Mouse (Mus musculus): ENCODE measurements around the gene Bcl3.

DNA sequence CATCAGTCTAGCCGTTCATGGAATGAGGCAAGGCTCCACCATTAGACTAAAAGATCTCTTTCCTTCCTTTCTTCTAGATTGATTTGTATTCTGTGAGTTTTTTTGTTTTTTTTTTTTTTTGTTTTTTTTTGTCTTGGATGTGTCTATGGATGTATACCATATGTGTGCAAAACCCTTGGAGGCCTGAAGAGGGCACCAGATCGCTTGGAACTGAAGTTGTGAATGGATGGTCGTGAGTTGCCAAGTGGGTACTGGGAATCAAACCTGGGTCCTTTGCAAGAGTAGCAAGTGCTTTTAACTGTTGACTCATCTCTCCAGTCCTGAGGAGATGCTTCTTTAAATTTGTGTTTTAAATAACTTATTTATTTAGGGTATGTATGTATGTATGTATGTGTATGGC, 11.5 kb upstream of the Bcl3 start:
- no peak for TF ChIP-seq POLR2A (IDR thresholded peaks at IDR 0.05; ENCODE audit: borderline replicate concordance, insufficient read depth, low read length)
- no peak for TF ChIP-seq CTCF (IDR thresholded peaks at IDR 0.05; ENCODE audit: borderline replicate concordance, insufficient read depth, low read depth, low read length)

Measured in cerebellum, adult 2 months (tissue).